Mouse (Mus musculus): ENCODE data around the gene Ryk. TPM values are rescaled to one million over a fixed set of nuclear protein-coding genes. Genes with fewer than 3 reads are reported as not detected.

Gene Ryk
- polyA plus RNA-seq, 1 experiment from 2014 or later, result 13.3 TPM

DNA sequence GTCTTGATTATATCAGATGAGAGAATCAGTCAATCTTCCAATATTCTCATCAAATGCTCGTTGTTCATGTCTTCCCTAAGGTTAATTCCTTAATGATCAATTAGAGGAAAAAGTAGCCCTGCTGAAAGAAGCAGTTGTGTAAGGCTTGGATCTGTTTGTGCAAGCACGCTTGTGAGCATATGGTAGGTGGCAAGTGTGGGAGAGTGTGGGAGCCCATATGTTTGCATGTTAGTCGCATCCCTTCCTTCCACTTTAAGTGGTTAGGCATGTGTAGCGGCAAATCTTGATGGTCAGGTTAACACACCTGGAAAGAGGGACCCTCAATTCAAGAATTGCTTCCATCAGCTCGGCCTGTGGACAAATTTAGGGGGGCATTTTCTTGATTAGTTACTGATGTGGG lies 11.6 kb downstream of the Ryk start:
- no peak overlapping the region for H3K27ac ChIP-seq (ENCODE audit: low read depth, low read length)
- H3K36me3 ChIP-seq (ENCODE audit: control insufficient read depth, insufficient read depth, low read length), result no peaks in the 10 kb centered on the region
- H3K4me2 ChIP-seq (ENCODE audit: low read depth, low read length), result no peak overlapping the region
- no peaks in the 10 kb centered on the region for H3K9me3 ChIP-seq (ENCODE audit: control insufficient read depth, low read length)
- no peaks in the 10 kb centered on the region for H3K27me3 ChIP-seq (ENCODE audit: control insufficient read depth, insufficient read depth, low read length)
- H3K9ac ChIP-seq (replicated peaks; ENCODE audit: low read depth, low read length), result no peak overlapping the region
- ATAC-seq (ENCODE audit: low read depth), result no peak
- H3K4me3 ChIP-seq (ENCODE audit: low read depth, low read length), result no peak overlapping the region
- 89% methylated on average over 5 of the region's 5 CpGs for WGBS
- peaks cover 15% of the 10 kb centered on the region for H3K4me1 ChIP-seq (ENCODE audit: control insufficient read depth, insufficient read depth, low read length)

- H3K4me3 ChIP-seq (ENCODE audit: low read depth, low read length), result no peak overlapping the region
- H3K4me1 ChIP-seq (ENCODE audit: control insufficient read depth, insufficient read depth, low read length), result peaks cover 4% of the 10 kb centered on the region; the same call in 1 of the 2 replicates
- no peak overlapping the region for H3K4me2 ChIP-seq (ENCODE audit: low read depth, low read length)
- H3K36me3 ChIP-seq (ENCODE audit: control insufficient read depth, insufficient read depth, low read length), result no peaks in the 10 kb centered on the region
- ATAC-seq (ENCODE audit: low read depth), result no peak
- H3K27me3 ChIP-seq (ENCODE audit: control insufficient read depth, insufficient read depth, low read length), result no peaks in the 10 kb centered on the region
- no peaks in the 10 kb centered on the region for H3K9me3 ChIP-seq (ENCODE audit: control insufficient read depth, low read length)
- H3K9ac ChIP-seq (replicated peaks; ENCODE audit: low read depth, low read length), result no peak overlapping the region
- WGBS, result 89% methylated on average over 13 of the region's 13 CpGs
- H3K27ac ChIP-seq (ENCODE audit: low read depth, low read length), result no peak overlapping the region
These were observed 17.6 kb downstream of the Ryk start for GRCm38 (mm10) chr9:102852076-102853022.

- no peaks in the 10 kb centered on the region for H3K27me3 ChIP-seq (ENCODE audit: control insufficient read depth, insufficient read depth, low read length)
- H3K9ac ChIP-seq (replicated peaks; ENCODE audit: low read depth, low read length), result no peak overlapping the region
- no peaks in the 10 kb centered on the region for H3K9me3 ChIP-seq (ENCODE audit: control insufficient read depth, low read length)
- H3K36me3 ChIP-seq (ENCODE audit: control insufficient read depth, insufficient read depth, low read length), result no peaks in the 10 kb centered on the region
- no peak overlapping the region for H3K27ac ChIP-seq (ENCODE audit: low read depth, low read length)
- H3K4me2 ChIP-seq (ENCODE audit: low read depth, low read length), result no peak overlapping the region
- ATAC-seq (ENCODE audit: low read depth), result no peak
- 0 out of 2 replicates have a peak, but pooled peaks cover 3% of the 10 kb centered on the region for H3K4me1 ChIP-seq (ENCODE audit: control insufficient read depth, insufficient read depth, low read length)
- 88% methylated on average over 2 of the region's 2 CpGs for WGBS
- no peak overlapping the region for H3K4me3 ChIP-seq (ENCODE audit: low read depth, low read length)
These were observed 23.1 kb downstream of the Ryk start for GRCm38 (mm10) chr9:102857856-102858255.

GRCm38 (mm10) chr9:102858283-102858682 lies 23.6 kb downstream of the Ryk start:
- Histone ChIP-seq H3K36me3 (ENCODE audit: control insufficient read depth, insufficient read depth, low read length) (no peaks in the 10 kb centered on the region), H3K4me1 (ENCODE audit: control insufficient read depth, insufficient read depth, low read length) (0 out of 2 replicates have a peak, but pooled peaks cover 3% of the 10 kb centered on the region), H3K9ac (replicated peaks; ENCODE audit: low read depth, low read length) (no peak overlapping the region), H3K27me3 (ENCODE audit: control insufficient read depth, insufficient read depth, low read length) (no peaks in the 10 kb centered on the region), H3K4me3 (ENCODE audit: low read depth, low read length) (no peak overlapping the region), H3K9me3 (ENCODE audit: control insufficient read depth, low read length) (no peaks in the 10 kb centered on the region), H3K27ac (ENCODE audit: low read depth, low read length) (no peak overlapping the region), H3K4me2 (ENCODE audit: low read depth, low read length) (no peak overlapping the region)
- ATAC-seq (ENCODE audit: low read depth), result no peak
- WGBS, result 88% methylated on average over 5 of the region's 5 CpGs

- H3K27ac ChIP-seq (ENCODE audit: low read depth, low read length), result no peak overlapping the region
- ATAC-seq (ENCODE audit: low read depth), result no peak
- H3K9me3 ChIP-seq (ENCODE audit: control insufficient read depth, low read length), result no peaks in the 10 kb centered on the region
- no peaks in the 10 kb centered on the region for H3K27me3 ChIP-seq (ENCODE audit: control insufficient read depth, insufficient read depth, low read length)
- H3K36me3 ChIP-seq (ENCODE audit: control insufficient read depth, insufficient read depth, low read length), result no peaks in the 10 kb centered on the region
- H3K4me3 ChIP-seq (ENCODE audit: low read depth, low read length), result no peak overlapping the region
- H3K9ac ChIP-seq (replicated peaks; ENCODE audit: low read depth, low read length), result no peak overlapping the region
- no peak overlapping the region for H3K4me2 ChIP-seq (ENCODE audit: low read depth, low read length)
- WGBS, result 55% methylated on average over 5 of the region's 5 CpGs
- H3K4me1 ChIP-seq (ENCODE audit: control insufficient read depth, insufficient read depth, low read length), result peaks cover 12% of the 10 kb centered on the region
These were observed 24.7 kb downstream of the Ryk start for GRCm38 (mm10) chr9:102859399-102859798.

- H3K9ac ChIP-seq (replicated peaks; ENCODE audit: low read depth, low read length), result no peak overlapping the region
- H3K9me3 ChIP-seq (ENCODE audit: control insufficient read depth, low read length), result no peaks in the 10 kb centered on the region
- ATAC-seq (ENCODE audit: low read depth), result no peak
- H3K4me2 ChIP-seq (ENCODE audit: low read depth, low read length), result no peak overlapping the region
- H3K27ac ChIP-seq (ENCODE audit: low read depth, low read length), result no peak overlapping the region
- H3K27me3 ChIP-seq (ENCODE audit: control insufficient read depth, insufficient read depth, low read length), result no peaks in the 10 kb centered on the region
- no peak overlapping the region for H3K4me3 ChIP-seq (ENCODE audit: low read depth, low read length)
- no peaks in the 10 kb centered on the region for H3K36me3 ChIP-seq (ENCODE audit: control insufficient read depth, insufficient read depth, low read length)
- 95% methylated on average over 10 of the region's 10 CpGs for WGBS
- H3K4me1 ChIP-seq (ENCODE audit: control insufficient read depth, insufficient read depth, low read length), result peaks cover 17% of the 10 kb centered on the region
These were observed 25.2 kb downstream of the Ryk start for GRCm38 (mm10) chr9:102859963-102860362.

DNA sequence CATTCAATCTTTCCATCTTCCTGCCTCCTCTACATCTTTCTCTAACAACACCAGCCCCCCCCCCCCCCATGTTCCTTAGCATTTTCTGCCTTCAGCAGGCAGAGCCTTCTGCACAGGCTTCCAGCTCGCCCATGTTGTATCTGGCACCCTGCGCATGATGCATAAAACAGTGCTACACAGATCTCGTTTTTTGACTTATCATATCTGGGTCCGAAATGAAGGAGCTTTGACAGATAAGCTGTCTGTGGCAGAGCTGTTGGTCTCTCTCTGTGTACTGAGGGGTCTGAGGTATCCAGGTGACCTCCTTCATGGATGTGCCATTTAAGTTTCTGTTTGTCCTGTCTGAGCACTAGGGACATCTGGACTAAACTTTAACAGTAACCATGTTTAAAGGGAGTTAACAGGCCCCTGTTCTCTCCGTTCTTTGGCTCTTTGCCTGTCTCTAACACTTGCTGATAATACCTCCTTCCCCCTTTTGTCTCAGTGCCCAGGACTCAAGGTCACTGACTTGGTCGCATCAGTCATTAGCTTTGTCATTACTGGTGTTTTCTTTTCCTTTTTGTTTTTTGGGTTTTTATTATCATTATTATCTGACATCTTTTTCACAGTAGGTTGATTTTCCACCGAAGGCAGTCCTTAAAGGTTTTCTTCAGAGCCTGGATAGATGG lies 26.2 kb downstream of the Ryk start:
- WGBS, result 85% methylated on average over 7 of the region's 7 CpGs
- Histone ChIP-seq H3K36me3 (ENCODE audit: control insufficient read depth, insufficient read depth, low read length) (no peaks in the 10 kb centered on the region), H3K4me2 (ENCODE audit: low read depth, low read length) (no peak overlapping the region), H3K9ac (replicated peaks; ENCODE audit: low read depth, low read length) (no peak overlapping the region), H3K27ac (ENCODE audit: low read depth, low read length) (no peak overlapping the region), H3K27me3 (ENCODE audit: control insufficient read depth, insufficient read depth, low read length) (no peaks in the 10 kb centered on the region), H3K4me3 (ENCODE audit: low read depth, low read length) (no peak overlapping the region), H3K4me1 (ENCODE audit: control insufficient read depth, insufficient read depth, low read length) (peaks cover 23% of the 10 kb centered on the region), H3K9me3 (ENCODE audit: control insufficient read depth, low read length) (no peaks in the 10 kb centered on the region)
- ATAC-seq (ENCODE audit: low read depth), result no peak

DNA sequence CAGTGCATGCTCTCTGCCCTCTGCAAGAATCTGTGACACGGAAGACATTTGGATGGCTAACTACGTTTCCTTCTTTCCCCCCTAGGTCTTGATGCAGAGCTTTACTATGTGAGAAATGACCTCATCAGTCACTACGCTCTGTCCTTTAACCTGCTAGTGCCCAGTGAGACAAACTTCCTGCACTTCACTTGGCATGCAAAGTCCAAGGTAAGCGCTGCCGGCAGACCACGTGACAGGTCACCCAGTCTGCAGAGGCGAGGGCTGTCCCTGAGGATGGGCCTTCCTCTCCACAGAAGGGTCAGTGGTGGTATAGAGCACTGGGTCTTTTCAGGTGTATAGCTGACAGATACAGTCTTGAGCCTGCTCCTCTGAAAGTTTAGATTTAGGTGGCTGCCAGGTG lies 27.1 kb downstream of the Ryk start:
- WGBS, result 82% methylated on average over 7 of the region's 7 CpGs
- H3K4me3 ChIP-seq (ENCODE audit: low read depth, low read length), result no peak overlapping the region
- no peaks in the 10 kb centered on the region for H3K36me3 ChIP-seq (ENCODE audit: control insufficient read depth, insufficient read depth, low read length)
- H3K9ac ChIP-seq (replicated peaks; ENCODE audit: low read depth, low read length), result no peak overlapping the region
- no peaks in the 10 kb centered on the region for H3K9me3 ChIP-seq (ENCODE audit: control insufficient read depth, low read length)
- H3K4me1 ChIP-seq (ENCODE audit: control insufficient read depth, insufficient read depth, low read length), result peaks cover 26% of the 10 kb centered on the region
- no peak overlapping the region for H3K4me2 ChIP-seq (ENCODE audit: low read depth, low read length)
- no peak for ATAC-seq (ENCODE audit: low read depth)
- H3K27ac ChIP-seq (ENCODE audit: low read depth, low read length), result no peak overlapping the region
- H3K27me3 ChIP-seq (ENCODE audit: control insufficient read depth, insufficient read depth, low read length), result no peaks in the 10 kb centered on the region

DNA sequence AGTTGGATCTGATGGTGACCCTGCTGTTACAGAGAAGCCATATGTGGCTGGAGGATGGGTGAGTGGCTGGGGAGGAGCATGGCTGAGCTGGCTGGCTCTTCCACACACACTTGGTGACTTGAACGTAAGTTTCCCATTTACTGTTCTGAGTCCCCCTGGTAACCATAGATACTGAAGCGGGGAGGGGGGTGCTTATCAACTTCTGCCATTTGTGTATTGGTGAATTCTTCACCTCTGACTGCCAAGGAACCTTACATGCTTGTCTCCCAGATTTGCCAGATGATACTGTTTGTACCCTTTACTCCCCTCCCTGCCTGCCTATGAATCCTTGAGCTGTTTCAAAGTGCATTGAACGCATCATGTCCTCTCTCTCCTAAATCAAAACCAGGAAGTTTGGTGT lies 27.5 kb downstream of the Ryk start:
- 0 out of 2 replicates have a peak, but pooled peaks cover under 1% of the 10 kb centered on the region for H3K36me3 ChIP-seq (ENCODE audit: control insufficient read depth, insufficient read depth, low read length)

More for the DNA sequence above, 27.5 kb downstream of the Ryk start:
- no peak overlapping the region for H3K4me3 ChIP-seq (ENCODE audit: low read depth, low read length)
- no peak overlapping the region for H3K4me2 ChIP-seq (ENCODE audit: low read depth, low read length)
- H3K27me3 ChIP-seq (ENCODE audit: control insufficient read depth, insufficient read depth, low read length), result no peaks in the 10 kb centered on the region
- ATAC-seq (ENCODE audit: low read depth), result no peak
- WGBS, result 87% methylated on average over 3 of the region's 3 CpGs
- H3K9me3 ChIP-seq (ENCODE audit: control insufficient read depth, low read length), result no peaks in the 10 kb centered on the region
- no peak overlapping the region for H3K9ac ChIP-seq (replicated peaks; ENCODE audit: low read depth, low read length)
- H3K4me1 ChIP-seq (ENCODE audit: control insufficient read depth, insufficient read depth, low read length), result peaks cover 26% of the 10 kb centered on the region
- H3K27ac ChIP-seq (ENCODE audit: low read depth, low read length), result no peak overlapping the region
